Mouse (Mus musculus) MEL (cell line): ENCODE results near the gene Herc1. TPM values are rescaled to one million over a fixed set of nuclear protein-coding genes. Genes with fewer than 3 reads are reported as not detected.

Experiments used
- DNase-seq: peaks from one replicate; pipeline ENCODE4 v3.0.0; 2011; ENCODE audit warnings: low read depth, low spot score
- H3K27ac ChIP-seq: 2 replicates; pipeline ENCODE4 v1.5.1; 2012; ENCODE audit warnings: low read depth, mild to moderate bottlenecking, control low read depth, low read length, moderate library complexity; ENCODE audit not compliant: control insufficient read depth
- H3K27me3 ChIP-seq, 2 experiments: fragments of 150-350 bp in 1 of 2; sonication (generic) in 1 of 2; 2 replicates each; pipeline ENCODE4 v1.6.1; 2012; ENCODE audit warnings: low read length in 2 of 2, mild to moderate bottlenecking in 2 of 2, improper control_type of control experiment in 1 of 2, moderate library complexity in 1 of 2; ENCODE audit not compliant: insufficient read depth in 2 of 2, control insufficient read depth in 1 of 2
- H3K36me3 ChIP-seq, 2 experiments: 2 replicates each; pipeline ENCODE4 v1.6.1; 2012 to 2014; ENCODE audit warnings: low read length in 2 of 2, improper control_type of control experiment in 1 of 2, inconsistent platforms in 1 of 2, mild to moderate bottlenecking in 1 of 2; ENCODE audit not compliant: insufficient read depth in 2 of 2, control insufficient read depth in 1 of 2
- H3K4me1 ChIP-seq, 2 experiments: fragments of 150-350 bp in 1 of 2; sonication (generic) in 1 of 2; 2 replicates each; pipeline ENCODE4 v1.6.1; 2012; ENCODE audit warnings: low read length in 2 of 2, improper control_type of control experiment in 1 of 2, mild to moderate bottlenecking in 1 of 2; ENCODE audit not compliant: insufficient read depth in 2 of 2, control insufficient read depth in 1 of 2
- H3K4me3 ChIP-seq, 2 experiments: fragments of 150-350 bp in 1 of 2; sonication (generic) in 1 of 2; 2 replicates each; pipeline ENCODE4 v1.5.1; 2012; ENCODE audit warnings: low read depth in 2 of 2, low read length in 2 of 2, mild to moderate bottlenecking in 2 of 2, moderate library complexity in 2 of 2, control low read depth in 1 of 2, improper control_type of control experiment in 1 of 2; ENCODE audit not compliant: control insufficient read depth in 1 of 2, insufficient read depth in 1 of 2
- H3K79me2 ChIP-seq: 2 replicates; pipeline ENCODE4 v1.6.1; 2012; ENCODE audit warnings: mild to moderate bottlenecking, low read length, moderate library complexity; ENCODE audit not compliant: control insufficient read depth, poor library complexity, insufficient read depth
- H3K9ac ChIP-seq: 2 replicates; pipeline ENCODE4 v1.6.1; 2012; ENCODE audit warnings: low read depth, mild to moderate bottlenecking, control low read depth, low read length, moderate library complexity; ENCODE audit not compliant: control insufficient read depth, poor library complexity, severe bottlenecking
- H3K9me3 ChIP-seq: fragments of 150-350 bp; sonication (generic); replicated peaks from 2 replicates; pipeline ENCODE4 v1.6.1; 2012; ENCODE audit warnings: mild to moderate bottlenecking, low read length, improper control_type of control experiment, moderate library complexity; ENCODE audit not compliant: insufficient read depth
- BHLHE40 ChIP-seq: IDR thresholded peaks from 2 replicates; pipeline ENCODE4 v1.6.1; 2012; ENCODE audit warnings: low read depth, mild to moderate bottlenecking, inconsistent platforms, low read length, improper control_type of control experiment, borderline replicate concordance
- CHD2 ChIP-seq: IDR thresholded peaks from 2 replicates; pipeline ENCODE4 v1.6.1; 2011; ENCODE audit warnings: low read length, improper control_type of control experiment
- CTCF ChIP-seq, 3 experiments: IDR thresholded peaks in 2 of 3; conservative IDR thresholded peaks in 1 of 3; 2 replicates each; pipeline ENCODE4 v1.5.1; 2011 to 2012; ENCODE audit warnings: low read length in 3 of 3, low read depth in 2 of 3, mild to moderate bottlenecking in 2 of 3, improper control_type of control experiment in 1 of 3, inconsistent platforms in 1 of 3, mixed read lengths in 1 of 3, moderate library complexity in 1 of 3; ENCODE audit not compliant: control insufficient read depth in 1 of 3, insufficient read depth in 1 of 3, poor library complexity in 1 of 3, severe bottlenecking in 1 of 3
- E2F4 ChIP-seq: IDR thresholded peaks from 2 replicates; pipeline ENCODE4 v1.6.1; 2011; ENCODE audit warnings: low read depth, low read length, improper control_type of control experiment, borderline replicate concordance
- ELF1 ChIP-seq: IDR thresholded peaks from 2 replicates; pipeline ENCODE4 v1.6.1; 2014; ENCODE audit warnings: low read depth, mild to moderate bottlenecking, inconsistent platforms, low read length, improper control_type of control experiment, moderate library complexity
- EP300 ChIP-seq, 2 experiments: IDR thresholded peaks; 2 replicates each; pipeline ENCODE4 v1.6.1; 2011; ENCODE audit warnings: improper control_type of control experiment in 2 of 2, low read length in 2 of 2, low read depth in 1 of 2, mild to moderate bottlenecking in 1 of 2
- GATA1 ChIP-seq: IDR thresholded peaks from 2 replicates; pipeline ENCODE4 v1.6.1; 2011; ENCODE audit warnings: low read depth, low read length, improper control_type of control experiment
- HCFC1 ChIP-seq: IDR thresholded peaks from 2 replicates; pipeline ENCODE4 v1.6.1; 2012; ENCODE audit warnings: low read depth, mild to moderate bottlenecking, inconsistent platforms, low read length, improper control_type of control experiment, moderate library complexity
- KAT2A ChIP-seq: conservative IDR thresholded peaks from 2 replicates; pipeline ENCODE4 v1.6.1; 2012; ENCODE audit warnings: low read depth, low read length, improper control_type of control experiment, inconsistent platforms
- MAFK ChIP-seq: IDR thresholded peaks from 2 replicates; pipeline ENCODE4 v1.6.1; 2011; ENCODE audit warnings: low read depth, mild to moderate bottlenecking, low read length, improper control_type of control experiment, borderline replicate concordance
- MAX ChIP-seq: IDR thresholded peaks from 2 replicates; pipeline ENCODE4 v1.6.1; 2011; ENCODE audit warnings: low read length, improper control_type of control experiment
- MAZ ChIP-seq: IDR thresholded peaks from 2 replicates; pipeline ENCODE4 v1.6.1; 2012; ENCODE audit warnings: low read depth, mild to moderate bottlenecking, inconsistent platforms, low read length, improper control_type of control experiment
- POLR2AphosphoS5 ChIP-seq: IDR thresholded peaks from 2 replicates; pipeline ENCODE4 v1.6.1; 2012; ENCODE audit warnings: low read depth, borderline replicate concordance, mild to moderate bottlenecking, inconsistent platforms, low read length, moderate library complexity, mixed read lengths
- RAD21 ChIP-seq: IDR thresholded peaks from 2 replicates; pipeline ENCODE4 v1.6.1; 2011; ENCODE audit warnings: mild to moderate bottlenecking, low read depth, low read length, improper control_type of control experiment
- RCOR1 ChIP-seq: IDR thresholded peaks from 2 replicates; pipeline ENCODE4 v1.6.1; 2012; ENCODE audit warnings: low read depth, mild to moderate bottlenecking, inconsistent platforms, low read length, improper control_type of control experiment
- SIN3A ChIP-seq: IDR thresholded peaks from 2 replicates; pipeline ENCODE4 v1.6.1; 2012; ENCODE audit warnings: low read length, improper control_type of control experiment, inconsistent platforms
- UBTF ChIP-seq: IDR thresholded peaks from 2 replicates; pipeline ENCODE4 v1.6.1; 2012; ENCODE audit warnings: low read depth, mild to moderate bottlenecking, inconsistent platforms, low read length, improper control_type of control experiment, moderate library complexity, borderline replicate concordance; ENCODE audit not compliant: insufficient read depth
- USF2 ChIP-seq, 2 experiments: IDR thresholded peaks; 2 replicates each; pipeline ENCODE4 v1.6.1; 2011 to 2012; ENCODE audit warnings: improper control_type of control experiment in 2 of 2, low read length in 2 of 2, borderline replicate concordance in 1 of 2, inconsistent platforms in 1 of 2, low read depth in 1 of 2, mild to moderate bottlenecking in 1 of 2; ENCODE audit not compliant: insufficient read depth in 1 of 2
- ZKSCAN1 ChIP-seq: IDR thresholded peaks from 2 replicates; pipeline ENCODE4 v1.6.1; 2012; ENCODE audit warnings: low read depth, mild to moderate bottlenecking, inconsistent platforms, low read length, improper control_type of control experiment, moderate library complexity
- ZMIZ1 ChIP-seq: IDR thresholded peaks from 2 replicates; pipeline ENCODE4 v1.6.1; 2012; ENCODE audit warnings: low read depth, mild to moderate bottlenecking, inconsistent platforms, low read length, improper control_type of control experiment, moderate library complexity
- polyA plus RNA-seq, 2 experiments: library from polyadenylated mRNA; stranded (reverse) in 1 of 2; unstranded in 1 of 2; fragments of >175 nt in 1 of 2; fragments of >200 nt in 1 of 2; gene quantifications; 2 replicates each; pipeline versions ENCODE4 v1.2.1 to v1.2.4; 2012; ENCODE audit warnings: low replicate concordance in 2 of 2, low read depth in 1 of 2; ENCODE audit not compliant: insufficient read length in 2 of 2, insufficient read depth in 1 of 2, missing spikeins in 1 of 2
- total RNA-seq: library from RNA; depleted of rRNA; stranded (reverse); fragments of 300-350 nt; gene quantifications from 2 replicates; pipeline ENCODE4 v1.2.3, GENCODE M21; 2012

Herc1 gene
- total and polyA plus RNA-seq, 3 experiments, result 22.7 to 28.8 (median 23.2) TPM

DNA sequence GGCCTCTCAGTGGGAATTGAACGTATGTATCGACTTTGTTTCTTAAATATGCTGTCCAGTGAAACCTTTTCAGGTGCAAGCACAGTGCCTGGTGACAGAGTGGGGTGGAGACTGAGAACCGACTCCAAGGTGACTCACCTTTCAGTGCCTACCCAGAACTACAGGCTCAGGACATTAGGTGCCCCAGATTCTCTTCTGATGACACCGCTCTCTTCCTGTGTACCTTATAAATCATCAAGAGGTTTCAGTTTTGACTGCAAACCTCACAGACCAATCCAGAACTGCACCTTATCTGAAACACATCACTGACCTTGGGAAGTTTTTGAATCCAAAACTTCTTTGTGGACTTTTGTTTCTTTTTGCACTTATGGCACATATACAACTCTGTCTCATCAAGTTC lies 170.0 kb downstream of the Herc1 start:
- Histone ChIP-seq H3K9ac (no peak overlapping the region), H3K4me3 (no peak overlapping the region), H3K27me3 (no peaks in the 10 kb centered on the region), H3K27ac (no peak overlapping the region), H3K36me3 (no peaks in the 10 kb centered on the region; a peak in 1 of 4 replicates), H3K79me2 (no peaks in the 10 kb centered on the region), H3K9me3 (no peaks in the 10 kb centered on the region), H3K4me1 (no peaks in the 10 kb centered on the region)
- no peak for TF ChIP-seq HCFC1
- TF ChIP-seq POLR2AphosphoS5, result no peak
- no peak for TF ChIP-seq UBTF
- no peak for TF ChIP-seq ELF1
- TF ChIP-seq RAD21, result no peak
- TF ChIP-seq MAZ, result no peak
- TF ChIP-seq CHD2, result no peak
- TF ChIP-seq EP300 (IDR thresholded peaks at IDR 0.05; ENCODE audit: low read depth in 1 of 2, low read length in 2 of 2), result no peak
- TF ChIP-seq GATA1, result no peak
- TF ChIP-seq MAX, result no peak
- no peak for TF ChIP-seq RCOR1
- no peak for TF ChIP-seq ZMIZ1
- no peak for TF ChIP-seq SIN3A
- no peak for TF ChIP-seq ZKSCAN1
- TF ChIP-seq E2F4, result no peak
- TF ChIP-seq MAFK, result no peak
- no peak for TF ChIP-seq USF2 (IDR thresholded peaks at IDR 0.05; ENCODE audit: borderline replicate concordance in 1 of 2, insufficient read depth in 1 of 2, low read depth in 1 of 2, low read length in 2 of 2)
- no peak for TF ChIP-seq BHLHE40
- DNase-seq, result no peak

DNA sequence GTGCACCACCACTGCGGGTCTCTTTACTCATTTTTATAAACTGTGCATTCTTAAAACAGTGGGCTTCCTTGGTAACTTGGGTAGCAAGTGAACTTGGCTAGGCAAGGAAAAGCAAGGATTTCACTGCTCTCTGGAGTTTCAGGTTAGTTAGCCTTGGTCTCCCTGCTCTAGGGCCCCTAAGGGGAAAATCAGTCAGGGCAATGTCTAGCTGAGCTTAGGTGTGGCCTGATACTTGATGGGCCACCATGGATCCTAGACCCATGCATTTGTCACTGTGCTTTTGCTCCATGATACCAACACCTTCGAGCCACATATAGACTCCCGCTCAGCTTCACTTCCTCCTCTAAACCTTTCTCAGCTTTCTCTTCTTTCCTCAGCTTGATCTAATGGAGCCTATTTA lies 171.3 kb downstream of the Herc1 start:
- no peak for DNase-seq
- Histone ChIP-seq H3K36me3 (peaks cover 0 to 2% of the 10 kb centered on the region in 2 experiments; a peak in 1 of 4 replicates), H3K27ac (no peak overlapping the region), H3K4me1 (no peaks in the 10 kb centered on the region), H3K9ac (no peak overlapping the region), H3K4me3 (no peak overlapping the region), H3K27me3 (no peaks in the 10 kb centered on the region), H3K9me3 (no peaks in the 10 kb centered on the region), H3K79me2 (no peaks in the 10 kb centered on the region)
- TF ChIP-seq E2F4, result no peak
- TF ChIP-seq GATA1, result no peak
- no peak for TF ChIP-seq ELF1
- TF ChIP-seq SIN3A, result no peak
- TF ChIP-seq CTCF (IDR thresholded peaks at IDR 0.05 in 2 of 3, conservative IDR thresholded peaks at IDR 0.05 in 1 of 3; ENCODE audit: control insufficient read depth in 1 of 3, insufficient read depth in 1 of 3, low read depth in 2 of 3, low read length in 3 of 3, poor library complexity in 1 of 3, severe bottlenecking in 1 of 3), result no peak
- TF ChIP-seq HCFC1, result no peak
- TF ChIP-seq KAT2A, result no peak
- TF ChIP-seq USF2 (IDR thresholded peaks at IDR 0.05; ENCODE audit: borderline replicate concordance in 1 of 2, insufficient read depth in 1 of 2, low read depth in 1 of 2, low read length in 2 of 2), result no peak
